Mouse (Mus musculus) thymus, adult 2 months (tissue): ENCODE measurements around the gene Ctcf. TPM values are rescaled to one million over a fixed set of nuclear protein-coding genes. Genes with fewer than 3 reads are reported as not detected.

Experiments
- DNase-seq: peaks from one replicate; pipeline ENCODE4 v3.0.0; 2021
- H3K27ac ChIP-seq: fragments of 200-500 bp; 2 replicates; pipeline ENCODE4 v1.5.1; 2012; ENCODE audit warnings: low read length, control low read depth; ENCODE audit not compliant: control insufficient read depth, insufficient read depth
- H3K27me3 ChIP-seq: fragments of 200-500 bp; 2 replicates; pipeline ENCODE4 v1.6.1; 2012; ENCODE audit warnings: mild to moderate bottlenecking, low read length, moderate library complexity, mixed read lengths; ENCODE audit not compliant: control insufficient read depth, insufficient read depth
- H3K36me3 ChIP-seq: fragments of 200-500 bp; 2 replicates; pipeline ENCODE4 v1.6.1; 2012; ENCODE audit warnings: mild to moderate bottlenecking, low read length, moderate library complexity; ENCODE audit not compliant: control insufficient read depth, insufficient read depth
- H3K4me1 ChIP-seq: fragments of 200-500 bp; replicated peaks from 2 replicates; pipeline ENCODE4 v1.6.1; 2012; ENCODE audit warnings: low read length; ENCODE audit not compliant: control insufficient read depth, insufficient read depth
- H3K4me3 ChIP-seq: fragments of 200-500 bp; 2 replicates; pipeline ENCODE4 v1.5.1; 2012; ENCODE audit warnings: mild to moderate bottlenecking, low read length, control low read depth, moderate library complexity; ENCODE audit not compliant: control insufficient read depth, insufficient read depth
- CTCF ChIP-seq: fragments of 200-500 bp; IDR thresholded peaks from 2 replicates; pipeline ENCODE4 v1.5.1; 2012; ENCODE audit warnings: mild to moderate bottlenecking, control low read depth, low read length, moderate library complexity, borderline replicate concordance; ENCODE audit not compliant: control insufficient read depth, poor library complexity, insufficient read depth; ENCODE audit errors: extremely low read depth
- POLR2A ChIP-seq: fragments of 200-500 bp; IDR thresholded peaks from 2 replicates; pipeline ENCODE4 v1.6.1; 2012; ENCODE audit warnings: mild to moderate bottlenecking, low read length, control low read depth, moderate library complexity; ENCODE audit not compliant: control insufficient read depth, poor library complexity, insufficient read depth; ENCODE audit errors: extremely low read depth
- WGBS: fragments of 180-500 bp; shearing (Covaris S2); methylation state at CpG from one replicate; pipeline ENCODE4 v1.1.7; 2018; 5-methylcytosine and 5-hydroxymethylcytosine counted together
- polyA plus RNA-seq: library from polyadenylated mRNA; depleted of rRNA; stranded (reverse); fragments of >200 nt; gene quantifications from 2 replicates; pipeline ENCODE4 v1.2.3, GENCODE M21; 2012

The Ctcf gene
- polyA plus RNA-seq, 1 experiment: 67.0 TPM

GRCm38 (mm10) chr8:105689983-105690360 lies 53.6 kb downstream of the Ctcf start:
- H3K27ac ChIP-seq: no peak overlapping the region
- H3K27me3 ChIP-seq: no peaks in the 10 kb centered on the region
- peaks cover 67% of the 10 kb centered on the region for H3K36me3 ChIP-seq
- TF ChIP-seq CTCF: no peak
- TF ChIP-seq POLR2A: no peak
- peaks cover 25% of the 10 kb centered on the region for H3K4me1 ChIP-seq
- no peak for DNase-seq
- WGBS: 97% methylated on average over 9 of the region's 9 CpGs
- no peak overlapping the region for H3K4me3 ChIP-seq

DNA sequence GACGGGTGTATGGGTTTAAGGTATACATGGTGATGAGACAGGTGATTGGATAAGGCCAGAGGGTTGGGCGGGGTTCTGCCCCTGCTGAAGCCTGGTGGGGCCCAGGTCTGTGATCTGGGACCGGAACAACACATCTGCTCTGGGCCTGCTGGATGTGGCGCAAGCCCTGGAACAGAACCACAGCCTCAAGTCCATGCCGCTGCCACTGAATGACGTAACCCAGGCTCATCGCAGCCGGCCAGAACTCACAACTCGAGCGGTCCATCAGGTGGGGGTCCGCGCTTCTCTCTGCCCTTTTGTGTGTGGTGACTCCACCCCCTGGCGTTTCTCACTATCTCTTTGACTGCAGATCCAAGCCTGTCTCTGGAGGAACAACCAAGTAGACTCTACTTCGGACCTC lies 54.6 kb downstream of the Ctcf start:
- Histone ChIP-seq H3K36me3 (peaks cover 77% of the 10 kb centered on the region), H3K27ac (no peak overlapping the region), H3K4me1 (peaks cover 22% of the 10 kb centered on the region), H3K27me3 (no peaks in the 10 kb centered on the region), H3K4me3 (no peak overlapping the region)
- DNase-seq: no peak
- TF ChIP-seq CTCF (no peak), POLR2A (no peak)
- 97% methylated on average over 14 of the region's 14 CpGs for WGBS

DNA sequence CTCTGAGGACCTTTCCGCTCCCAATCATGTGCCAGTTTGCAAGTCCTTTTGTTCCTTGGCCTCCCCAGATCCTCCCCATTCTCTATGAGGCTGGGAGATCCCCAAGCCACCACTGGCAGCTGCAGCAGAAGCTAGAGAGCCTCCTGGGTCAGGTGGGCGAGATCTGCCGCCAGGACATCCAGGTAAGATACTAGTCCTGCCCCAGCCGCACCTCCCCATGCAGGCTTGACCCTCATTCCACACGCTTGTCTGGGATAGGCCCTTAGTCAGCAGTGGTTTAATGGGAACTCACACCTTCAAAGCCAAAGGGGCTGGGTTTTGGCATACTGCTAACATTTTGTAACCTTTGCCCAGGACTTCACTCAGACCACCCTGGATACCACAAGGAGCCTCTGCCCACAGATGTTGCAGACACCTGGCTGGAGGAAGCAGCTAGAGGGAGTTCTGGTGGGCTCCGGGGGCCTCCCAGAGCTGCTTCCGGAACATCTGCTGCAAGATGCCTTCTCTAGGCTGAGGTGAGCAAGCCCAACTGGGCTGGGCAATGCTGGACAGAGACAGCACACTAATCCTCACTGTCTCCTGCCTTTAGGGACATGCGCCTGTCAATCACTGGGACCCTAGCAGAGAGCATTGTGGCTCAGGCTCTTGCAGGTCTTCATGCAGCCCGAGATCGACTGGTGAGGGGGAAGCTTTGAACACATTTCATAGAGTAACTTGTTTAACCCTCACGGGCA lies 56.2 kb downstream of the Ctcf start:
- no peaks in the 10 kb centered on the region for H3K27me3 ChIP-seq
- 95% methylated on average over 11 of the region's 11 CpGs for WGBS
- TF ChIP-seq POLR2A: no peak
- no peak for DNase-seq
- no peak overlapping the region for H3K27ac ChIP-seq
- H3K4me3 ChIP-seq: no peak overlapping the region
- peaks cover 93% of the 10 kb centered on the region for H3K36me3 ChIP-seq
- peaks cover 12% of the 10 kb centered on the region for H3K4me1 ChIP-seq

DNA sequence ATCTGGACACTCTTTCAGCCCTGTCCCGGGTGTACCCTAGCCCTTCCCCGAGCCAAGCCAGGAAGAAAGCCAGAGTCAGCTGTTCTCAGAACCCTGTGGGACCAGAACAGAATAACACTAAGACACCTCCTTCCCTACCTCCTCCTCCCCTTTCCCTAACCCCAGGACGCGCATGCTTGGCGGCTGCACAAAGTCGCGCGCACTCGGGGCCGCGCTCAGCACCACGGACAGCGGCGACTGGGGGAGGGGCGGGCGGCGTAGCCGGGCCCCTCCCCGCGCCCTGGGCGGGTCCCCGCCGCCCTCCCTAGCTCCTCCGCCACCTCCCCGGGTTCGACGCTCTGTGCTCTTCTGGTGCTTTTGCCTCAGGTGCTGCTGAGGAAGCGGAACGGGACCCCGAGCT lies 57.3 kb downstream of the Ctcf start:
- Histone ChIP-seq H3K4me1 (0 out of 2 replicates have a peak, but pooled peaks cover 2% of the 10 kb centered on the region), H3K36me3 (peaks cover 95% of the 10 kb centered on the region), H3K27me3 (no peaks in the 10 kb centered on the region), H3K27ac (no peak overlapping the region), H3K4me3 (no peak overlapping the region)
- TF ChIP-seq POLR2A (no peak), CTCF (no peak)
- no peak for DNase-seq
- WGBS: 89% methylated on average over 28 of the region's 30 CpGs

GRCm38 (mm10) chr8:105694051-105694799 lies 57.9 kb downstream of the Ctcf start:
- 95% methylated on average over 40 of the region's 40 CpGs for WGBS
- DNase-seq: no peak
- peaks cover 89% of the 10 kb centered on the region for H3K36me3 ChIP-seq

DNA sequence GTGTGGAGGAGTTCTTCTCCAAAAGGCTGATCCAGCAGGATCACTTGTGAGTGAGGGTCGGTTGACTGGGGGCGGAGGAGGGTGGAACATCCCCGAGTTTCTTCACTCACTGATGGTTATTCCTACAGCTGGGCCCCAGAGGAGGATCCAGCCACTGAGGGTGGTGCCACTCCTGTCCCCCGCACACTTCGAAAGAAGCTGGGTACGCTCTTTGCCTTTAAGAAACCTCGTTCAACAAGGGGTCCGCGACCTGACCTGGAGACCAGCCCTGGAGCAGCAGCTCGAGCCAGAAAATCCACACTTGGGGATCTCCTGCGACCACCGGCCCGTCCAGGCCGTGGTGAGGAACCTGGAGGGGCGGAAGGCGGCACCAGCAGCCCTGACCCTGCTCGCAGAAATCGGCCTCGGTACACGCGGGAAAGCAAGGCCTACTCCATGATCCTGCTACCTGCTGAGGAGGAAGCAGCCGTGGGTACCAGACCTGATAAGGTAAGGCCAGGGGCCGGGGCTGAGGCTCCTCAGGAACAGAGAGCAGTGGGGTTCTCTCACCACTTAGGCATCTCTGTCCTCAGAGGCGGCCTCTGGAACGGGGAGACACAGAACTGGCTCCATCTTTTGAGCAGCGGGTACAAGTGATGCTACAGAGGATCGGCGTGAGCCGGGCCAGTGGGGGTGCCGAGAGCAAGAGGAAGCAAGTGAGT lies 58.9 kb downstream of the Ctcf start:
- TF ChIP-seq CTCF: no peak
- Histone ChIP-seq H3K27me3 (no peaks in the 10 kb centered on the region), H3K4me1 (peaks cover 9% of the 10 kb centered on the region), H3K27ac (no peak overlapping the region), H3K4me3 (no peak overlapping the region), H3K36me3 (peaks cover 80% of the 10 kb centered on the region)
- DNase-seq: no peak
- WGBS: 96% methylated on average over 30 of the region's 30 CpGs

More at GRCm38 (mm10) chr8:105694051-105694799, 57.9 kb downstream of the Ctcf start:
- H3K4me1 ChIP-seq: no peaks in the 10 kb centered on the region
- H3K27me3 ChIP-seq: no peaks in the 10 kb centered on the region
- TF ChIP-seq CTCF: no peak
- TF ChIP-seq POLR2A: no peak
- no peak overlapping the region for H3K4me3 ChIP-seq
- no peak overlapping the region for H3K27ac ChIP-seq
